Mouse (Mus musculus): Measurements from ENCODE around the gene Atp8a1.

Gene Atp8a1

DNA sequence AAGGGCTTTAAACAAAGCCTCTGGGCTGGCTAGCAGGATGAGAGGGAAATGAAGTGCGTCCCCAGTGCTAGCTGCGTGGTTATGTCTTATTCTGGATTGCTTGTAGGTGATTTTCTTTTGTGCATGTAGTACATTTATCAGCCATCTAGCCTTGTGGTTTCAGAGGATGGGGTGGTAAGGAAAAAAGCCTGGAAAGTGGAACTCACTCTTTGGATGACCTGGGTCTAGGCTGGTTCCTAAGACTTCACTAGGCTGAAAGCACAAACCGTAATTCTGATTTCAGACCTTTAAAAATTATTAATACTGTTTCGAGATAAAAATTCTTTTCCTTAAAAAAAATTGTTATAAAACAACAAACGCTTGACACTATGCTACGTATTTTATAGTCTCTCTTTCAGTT, 217.4 kb downstream of the Atp8a1 start:
- DNase-seq (ENCODE audit: low spot score) = no peak

DNA sequence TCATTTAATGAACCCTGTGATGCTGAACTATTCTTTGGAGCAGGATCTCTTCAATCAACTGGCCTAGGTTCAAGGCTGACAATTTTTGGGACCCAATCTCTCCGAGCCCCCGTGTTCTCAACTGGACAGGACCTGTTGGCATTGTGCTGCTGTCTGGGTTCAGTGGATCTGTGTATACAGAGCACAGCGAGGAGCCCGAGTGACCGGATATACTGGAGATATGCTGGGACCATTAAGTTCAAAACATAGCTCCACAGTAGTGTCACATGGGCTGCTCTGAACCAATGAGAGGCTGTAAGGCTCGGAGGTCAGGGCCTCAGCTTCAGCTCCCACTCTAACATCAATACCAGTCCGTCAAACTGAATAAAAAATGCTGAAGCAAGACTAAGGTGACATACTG, 217.8 kb downstream of the Atp8a1 start:
- no peak for DNase-seq (ENCODE audit: low spot score)

DNA sequence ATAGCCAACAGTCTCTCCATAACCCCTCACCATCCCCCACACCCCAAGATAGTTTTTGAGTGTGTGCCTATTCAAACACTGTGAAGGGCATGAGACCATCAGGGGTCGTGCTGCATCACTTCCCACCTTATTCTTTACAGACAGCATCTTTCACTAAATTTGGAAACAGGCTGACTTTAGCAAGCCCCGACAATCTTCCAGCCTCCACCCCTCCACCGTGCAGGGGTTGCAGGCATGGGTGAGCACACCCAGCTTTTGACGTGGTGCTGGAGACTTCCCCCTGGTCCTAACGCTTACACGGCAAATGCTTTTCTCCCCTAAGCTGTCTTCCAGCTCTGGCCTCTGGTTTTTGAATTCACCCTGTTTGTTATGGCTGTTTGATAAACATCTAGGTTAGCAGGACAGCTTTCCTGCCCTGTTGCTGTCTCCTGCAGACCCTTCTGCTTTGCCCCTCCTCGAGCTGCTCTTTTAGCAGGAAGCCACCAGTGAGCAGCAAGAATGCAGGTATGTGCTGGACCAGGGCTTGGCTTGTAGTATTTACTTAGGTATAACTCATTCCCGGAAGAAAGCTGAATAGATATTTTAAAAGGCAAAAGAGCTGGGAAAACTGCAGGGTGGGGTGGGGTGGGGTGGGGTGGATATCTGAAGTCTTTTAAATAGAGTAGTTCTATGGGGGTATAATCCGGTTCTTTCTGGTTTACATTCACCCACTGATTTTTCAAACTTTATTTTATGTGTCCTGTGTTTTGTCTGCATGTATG, 218.9 kb downstream of the Atp8a1 start:
- DNase-seq (ENCODE audit: low spot score) = no peak

DNA sequence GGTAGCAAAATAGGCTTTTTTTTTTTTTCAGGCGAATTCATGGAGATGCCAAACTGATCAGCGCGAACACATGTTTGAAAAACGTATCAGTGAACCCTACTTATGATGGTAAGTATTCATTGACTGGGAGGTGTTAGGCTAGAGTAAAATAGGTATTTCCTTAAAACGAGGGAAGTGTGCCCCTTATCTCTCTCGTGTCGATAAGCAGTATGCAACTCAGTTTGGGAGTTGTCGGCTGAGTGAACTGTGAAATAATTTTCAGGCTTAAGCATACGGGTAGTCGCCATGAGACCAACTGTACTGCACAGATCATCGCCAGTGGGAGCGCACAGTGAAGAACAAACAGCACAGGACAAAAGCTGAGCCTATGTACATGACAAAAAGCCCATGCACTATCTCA, 226.0 kb downstream of the Atp8a1 start:
- no peak for DNase-seq (ENCODE audit: low spot score)

DNA sequence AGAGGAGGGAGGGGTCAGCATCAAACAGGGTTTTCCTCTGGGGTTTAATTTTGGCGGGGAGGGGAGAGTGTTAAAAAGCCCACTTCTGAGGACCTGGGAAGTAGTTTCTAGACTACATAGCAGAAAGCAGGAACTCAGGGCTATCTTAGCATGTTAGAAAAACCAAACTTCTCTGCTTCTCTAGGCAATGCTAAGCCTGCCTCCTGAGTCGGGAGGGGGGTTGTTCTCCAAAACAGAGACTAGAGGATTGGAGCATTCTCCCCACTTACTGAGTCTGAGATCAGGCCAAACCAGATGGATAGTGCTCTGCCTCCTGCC, 237.8 kb downstream of the Atp8a1 start:
- no peak for DNase-seq (ENCODE audit: low spot score)

DNA sequence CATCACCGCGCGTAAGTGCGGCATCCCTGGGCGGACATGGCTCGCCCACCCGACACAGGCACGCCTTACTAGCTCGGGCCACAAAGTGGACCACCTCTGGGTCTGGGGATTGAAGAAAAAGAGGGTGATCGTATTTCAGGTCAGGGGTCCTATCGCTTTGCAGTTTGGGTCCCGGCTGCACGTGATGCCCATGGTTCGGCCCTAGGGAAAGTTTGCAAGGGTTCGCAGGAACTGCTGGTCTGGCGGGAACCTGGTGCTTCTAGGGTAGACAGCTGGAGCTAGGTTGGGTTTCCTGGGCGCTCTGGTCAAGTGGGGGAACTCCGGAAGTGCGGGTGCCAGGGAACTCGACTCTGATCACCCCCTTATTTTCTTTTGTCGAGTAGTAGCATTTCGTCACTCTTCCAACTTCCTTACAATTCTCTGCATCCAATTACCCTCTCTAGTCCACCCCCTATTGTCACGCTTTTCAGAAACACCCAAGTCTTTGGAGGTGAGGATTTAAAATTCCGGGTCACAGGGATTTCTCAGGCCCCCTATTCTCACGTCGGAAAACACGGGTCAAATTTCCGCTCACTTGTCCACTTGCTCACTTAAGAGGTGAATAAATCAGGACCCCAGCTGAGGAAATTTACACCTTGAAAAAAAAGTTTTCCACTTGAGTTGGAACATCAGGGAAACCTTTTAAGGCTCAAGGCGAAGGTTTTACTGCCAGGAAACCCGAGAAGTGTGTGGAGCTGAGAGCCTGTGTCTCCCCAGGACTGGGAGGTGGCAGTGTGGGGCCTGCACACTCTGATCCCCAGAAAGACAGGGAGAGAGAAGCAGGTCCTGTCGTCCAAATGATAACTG, 238.3 kb downstream of the Atp8a1 start:
- DNase-seq (ENCODE audit: low spot score) = no peak

DNA sequence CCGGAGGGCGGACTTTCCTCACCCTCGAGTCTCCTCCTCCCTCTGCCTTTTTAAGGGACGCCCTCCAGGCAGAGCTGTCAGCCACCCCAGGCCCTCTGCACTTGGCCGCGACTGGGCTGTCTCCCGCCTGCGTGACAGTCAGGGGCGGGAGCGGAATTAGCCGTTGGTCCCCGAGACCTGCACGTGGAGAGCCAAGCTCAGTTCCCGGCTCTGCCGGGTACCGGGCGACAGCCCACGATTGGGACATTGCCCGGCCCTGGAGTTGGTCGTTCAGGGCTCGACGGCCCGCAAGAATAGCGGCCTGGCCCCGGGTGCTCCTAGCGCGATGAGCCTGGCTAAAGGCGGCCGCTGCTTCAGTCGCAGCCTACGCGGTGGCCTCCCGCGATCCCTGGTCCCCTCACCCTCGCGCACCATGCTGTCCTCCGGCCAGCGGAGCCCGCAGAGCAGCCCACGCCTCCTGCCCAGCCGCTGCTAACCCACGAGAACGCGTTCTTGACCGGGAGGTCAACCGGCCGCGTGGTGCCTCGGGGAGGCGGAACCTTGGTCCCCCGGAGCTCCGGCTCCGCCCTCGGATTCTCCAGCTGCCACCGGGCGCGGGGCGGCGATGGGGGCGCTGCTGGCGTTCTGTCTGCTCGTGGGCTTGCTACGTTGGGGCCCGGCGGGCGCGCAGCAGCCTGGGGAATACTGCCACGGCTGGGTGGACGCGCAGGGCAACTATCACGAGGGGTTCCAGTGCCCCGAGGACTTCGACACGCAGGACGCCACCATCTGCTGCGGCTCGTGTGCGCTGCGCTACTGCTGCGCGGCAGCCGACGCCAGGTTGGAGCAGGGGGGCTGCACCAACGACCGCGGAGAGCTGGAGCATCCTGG, 239.2 kb downstream of the Atp8a1 start, which contains the start of gene Shisa3:
Gene Shisa3 (plus strand): TSS at position 79 of the 870 bp plus-strand sequence.
- DNase-seq (ENCODE audit: low spot score) = no peak

DNA sequence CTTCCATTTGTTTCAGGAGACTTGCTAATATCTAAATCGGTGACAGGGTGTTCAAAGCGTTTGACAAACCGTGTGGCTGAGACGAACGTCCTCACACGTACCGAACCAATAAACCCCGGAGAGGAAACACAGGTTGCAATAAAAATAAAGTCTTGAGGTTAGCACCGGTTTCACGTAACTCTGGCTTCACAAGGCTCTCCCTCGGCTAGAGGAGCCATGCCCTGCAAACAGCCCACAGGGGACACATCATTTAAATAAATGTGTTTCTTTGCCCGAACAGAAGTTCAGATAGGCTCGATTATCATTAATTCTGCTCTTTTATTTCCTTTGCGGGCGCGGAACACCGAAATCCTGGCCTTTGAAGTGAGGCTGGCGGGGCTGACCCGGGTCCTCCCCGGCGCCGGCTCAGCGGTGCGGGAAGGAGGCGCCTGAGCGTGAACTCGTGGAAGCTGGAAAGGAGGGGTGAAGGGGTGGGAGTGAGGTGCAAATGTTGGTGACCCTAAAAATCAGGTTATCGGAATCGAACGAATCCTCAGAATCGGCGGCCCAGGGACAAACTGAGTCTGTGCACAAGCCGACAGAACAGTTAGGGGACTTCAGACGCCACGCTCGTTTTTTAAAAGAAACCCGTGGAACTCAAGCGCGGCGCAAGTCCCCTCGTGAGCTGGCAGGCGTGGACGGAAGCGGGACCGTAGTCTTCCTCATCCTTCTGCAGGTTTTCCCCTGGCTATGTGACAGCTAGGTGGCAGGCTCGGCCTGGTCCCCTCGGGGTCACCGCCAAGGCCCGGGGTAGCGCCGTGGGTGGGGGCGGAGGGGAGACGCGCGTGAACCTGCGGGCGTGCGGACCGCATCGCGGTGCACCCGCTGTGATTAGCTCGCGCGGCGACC, 240.1 kb downstream of the Atp8a1 start:
- DNase-seq (ENCODE audit: low spot score) = no peak

DNA sequence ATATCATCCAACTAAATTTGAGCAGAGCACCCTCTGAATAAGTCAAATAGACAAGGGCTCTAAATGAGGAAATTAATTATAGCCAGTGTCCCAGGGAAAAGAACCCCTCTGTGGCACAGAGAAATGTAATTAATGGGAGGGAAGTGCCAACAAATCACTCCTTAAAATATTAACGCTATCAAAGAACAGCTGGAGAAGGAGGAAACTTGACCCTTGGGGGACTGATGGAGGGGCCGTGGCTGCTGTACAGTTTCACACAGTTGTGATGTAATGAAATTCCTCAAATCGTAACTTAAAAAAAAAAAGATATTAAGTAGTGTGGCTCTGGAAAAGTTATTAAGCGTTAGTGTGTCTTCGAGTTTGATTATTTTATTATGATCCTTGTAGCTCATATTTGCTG, 241.3 kb downstream of the Atp8a1 start:
- no peak for DNase-seq (ENCODE audit: low spot score)

DNA sequence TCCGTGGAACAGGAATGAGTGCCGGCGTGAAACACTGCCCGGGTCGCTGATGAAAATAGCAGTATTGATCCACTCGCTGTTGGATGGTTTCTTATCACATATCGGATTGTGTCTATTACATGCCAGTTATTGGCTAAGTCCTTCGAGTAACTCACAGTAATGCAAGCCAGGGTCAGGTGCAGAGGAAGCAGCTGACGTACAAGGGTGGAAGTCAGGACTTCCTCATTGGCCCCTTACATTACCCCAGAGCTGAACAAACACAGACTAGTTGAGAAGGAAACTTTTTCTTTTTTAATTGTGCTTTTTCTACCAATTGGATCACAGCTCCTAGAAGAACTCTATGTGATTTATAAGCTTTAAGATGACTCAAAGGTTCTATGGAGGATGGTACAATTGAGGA, 247.3 kb downstream of the Atp8a1 start:
- no peak for DNase-seq (ENCODE audit: low spot score)

DNA sequence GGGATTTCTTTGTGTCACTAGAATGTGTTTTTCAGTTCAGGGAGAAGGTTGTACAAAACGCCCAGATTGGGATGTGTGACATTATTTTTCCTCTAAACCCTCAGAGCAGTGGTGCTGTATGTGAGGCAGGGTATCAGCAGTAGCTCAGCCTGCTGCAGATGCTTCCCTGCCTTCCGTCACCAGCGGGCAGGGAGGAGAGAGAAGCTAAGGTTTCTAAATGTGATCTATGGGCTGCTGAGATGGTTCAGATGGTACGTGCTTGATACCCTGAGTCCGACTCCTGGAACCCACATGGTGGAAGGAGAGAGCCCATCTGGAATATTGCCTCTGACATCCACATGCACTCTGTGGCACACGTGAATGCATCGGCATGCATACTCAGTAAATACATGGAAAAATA, 251.6 kb downstream of the Atp8a1 start:
- no peak for DNase-seq (ENCODE audit: low spot score)

DNA sequence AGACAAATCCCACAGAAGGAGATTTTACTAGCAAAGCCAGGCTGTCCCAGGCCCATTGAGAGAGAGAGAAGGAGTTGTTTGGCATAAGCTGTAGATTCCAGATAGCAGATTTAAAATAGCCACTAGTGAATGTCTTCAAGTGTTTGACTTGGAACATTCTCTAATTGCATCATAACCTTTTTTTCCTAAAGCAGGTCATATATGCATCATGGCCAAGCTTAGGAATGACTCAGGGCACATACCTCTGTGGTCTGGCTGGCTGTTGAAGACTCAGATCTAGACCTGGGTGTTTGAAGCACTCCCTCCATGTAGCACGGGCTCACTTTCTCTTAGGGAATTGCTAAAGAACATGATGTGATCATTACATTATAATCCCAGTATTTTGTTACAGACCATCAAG, 252.2 kb downstream of the Atp8a1 start:
- no peak for DNase-seq (ENCODE audit: low spot score)

DNA sequence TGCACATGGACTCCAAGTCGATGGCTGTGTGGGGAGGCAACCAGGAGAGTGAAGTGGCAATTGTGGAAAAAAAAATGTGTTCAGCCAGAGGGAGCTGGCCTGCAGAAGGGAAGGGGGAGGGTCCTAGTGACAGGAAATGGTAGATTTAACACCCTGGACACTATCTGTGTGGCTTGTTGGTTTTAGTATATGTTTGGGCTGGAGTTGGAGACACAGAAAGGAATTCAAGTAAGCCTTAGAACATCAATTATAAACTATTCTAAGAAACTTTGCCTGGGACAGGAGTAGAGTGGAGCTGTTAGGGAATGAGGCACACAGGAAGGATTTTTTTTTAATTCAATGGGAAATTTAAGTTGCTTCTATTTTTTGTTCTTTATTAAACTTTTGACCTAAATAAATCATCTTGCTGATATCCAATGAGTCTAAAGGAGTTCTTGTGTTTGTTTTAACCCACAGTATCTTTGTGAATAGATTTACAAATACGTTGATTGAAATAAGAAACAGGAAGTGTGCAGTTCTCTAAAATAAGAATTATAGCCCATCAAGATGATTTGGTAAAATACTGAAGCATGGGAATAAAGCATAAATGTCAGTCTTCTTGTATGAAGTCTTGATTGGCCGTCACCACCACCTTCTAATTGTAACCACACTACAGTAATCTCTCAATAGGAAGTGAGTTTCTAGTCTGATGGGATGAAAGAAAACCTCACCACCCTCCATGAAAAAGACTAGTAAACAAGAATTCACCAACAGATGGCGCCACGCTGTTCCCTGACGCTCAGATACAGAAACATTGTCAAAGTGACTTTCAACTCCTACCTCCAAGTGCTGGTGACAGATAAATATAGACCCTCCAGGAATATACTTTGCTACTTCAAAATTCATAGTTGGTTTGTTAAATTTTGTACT, 267.3 kb downstream of the Atp8a1 start:
- no peak for DNase-seq (ENCODE audit: low spot score)

DNA sequence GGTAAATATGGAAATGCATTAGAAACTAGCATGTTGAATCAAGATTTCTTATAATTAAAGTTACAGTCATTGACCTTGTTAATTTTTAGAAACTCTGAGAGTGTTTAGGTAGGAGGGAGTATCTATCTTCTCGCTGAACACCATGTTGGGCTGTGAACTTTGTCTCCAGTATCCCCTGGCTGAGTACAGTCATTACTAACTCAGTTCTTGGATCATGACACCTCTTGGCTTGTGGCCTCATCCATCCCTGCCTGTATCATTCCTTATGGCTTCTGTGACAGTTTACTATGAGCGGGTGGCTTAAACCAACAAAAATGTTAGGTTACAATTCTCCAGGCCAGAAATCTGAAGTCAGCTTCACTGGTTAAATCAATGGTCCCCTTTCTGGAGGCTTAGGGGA, 271.5 kb downstream of the Atp8a1 start:
- no peak for DNase-seq (ENCODE audit: low spot score)

DNA sequence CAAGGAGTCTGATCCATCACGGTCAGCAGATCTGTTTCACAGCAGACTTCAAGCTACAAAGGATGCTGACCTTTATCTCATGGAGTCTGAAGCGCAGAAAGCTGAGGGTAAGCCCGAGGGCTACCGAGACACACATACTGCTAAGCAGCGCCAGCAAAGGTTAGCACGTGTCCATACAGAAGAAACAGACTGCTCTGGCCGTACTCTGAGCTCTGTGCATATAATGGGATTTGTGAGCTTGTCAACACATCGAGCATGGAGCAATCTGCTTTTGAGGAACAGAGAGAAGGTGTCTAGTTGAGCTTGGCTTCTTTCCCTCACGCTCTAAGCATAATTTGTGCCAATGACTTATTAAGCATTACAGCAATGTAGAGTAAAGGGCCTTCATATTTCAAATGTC, 273.2 kb downstream of the Atp8a1 start:
- no peak for DNase-seq (ENCODE audit: low spot score)

DNA sequence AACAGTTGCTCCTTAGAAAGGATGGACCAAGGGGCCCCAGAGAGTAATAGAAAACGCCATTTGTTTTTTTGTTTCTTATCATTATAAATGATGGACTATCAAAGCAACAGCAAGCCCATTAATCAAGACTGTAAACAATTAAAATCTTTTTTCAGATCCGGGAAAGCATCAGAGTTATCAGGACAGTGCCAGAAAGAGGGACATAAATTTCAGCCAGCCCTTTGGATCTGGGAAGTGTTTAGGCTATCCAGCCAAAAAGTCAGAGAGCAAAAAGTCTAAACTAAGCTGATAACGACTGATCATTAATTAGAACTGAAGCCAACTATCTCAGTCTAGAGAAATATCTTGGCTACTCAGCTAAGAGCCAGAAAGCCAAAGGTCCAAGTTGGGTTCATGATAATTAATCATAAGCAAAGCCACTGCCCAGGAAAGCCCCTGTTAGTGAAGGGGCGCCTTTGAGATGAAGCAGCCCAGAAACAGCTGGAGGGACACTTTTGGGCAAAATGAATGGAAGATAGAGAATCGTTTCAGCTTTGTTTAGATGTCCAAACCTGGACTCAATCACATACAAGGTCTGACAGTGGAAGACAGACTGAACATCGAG, 274.6 kb downstream of the Atp8a1 start:
- DNase-seq (ENCODE audit: low spot score) = no peak

Measured in layer of hippocampus, adult 11-12 months (tissue).